Mouse (Mus musculus) cerebellum, adult 2 months (tissue): ENCODE data around the gene Arl8b. TPM values are rescaled to one million over a fixed set of nuclear protein-coding genes. Genes with fewer than 3 reads are reported as not detected.

ENCODE experiments used
- DNase-seq, 2 experiments: peaks; one replicate each; pipeline ENCODE4 v3.0.0; 2021
- H3K27ac ChIP-seq: fragments of 200-500 bp; 2 replicates; pipeline ENCODE4 v1.5.1; 2012; ENCODE audit warnings: low read length, control low read depth, inconsistent platforms; ENCODE audit not compliant: insufficient read depth
- H3K27me3 ChIP-seq: fragments of 200-500 bp; 2 replicates; pipeline ENCODE4 v1.6.1; 2012; ENCODE audit warnings: inconsistent platforms, mild to moderate bottlenecking, low read length, moderate library complexity; ENCODE audit not compliant: control insufficient read depth, insufficient read depth
- H3K4me1 ChIP-seq: fragments of 200-500 bp; 2 replicates; pipeline ENCODE4 v1.6.1; 2011; ENCODE audit warnings: low read length; ENCODE audit not compliant: control insufficient read depth, insufficient read depth
- H3K4me3 ChIP-seq: fragments of 200-500 bp; replicated peaks from 2 replicates; pipeline ENCODE3; 2011; ENCODE audit warnings: mild to moderate bottlenecking, low read depth, low read length, control low read depth; ENCODE audit not compliant: insufficient read depth
- CTCF ChIP-seq: fragments of 200-500 bp; IDR thresholded peaks from 2 replicates; pipeline ENCODE4 v1.5.1; 2011; ENCODE audit warnings: low read depth, mild to moderate bottlenecking, control low read depth, low read length, moderate library complexity, borderline replicate concordance; ENCODE audit not compliant: insufficient read depth
- POLR2A ChIP-seq: fragments of 200-500 bp; IDR thresholded peaks from 2 replicates; pipeline ENCODE4 v1.6.1; 2011; ENCODE audit warnings: low read length, control low read depth, borderline replicate concordance; ENCODE audit not compliant: insufficient read depth
- WGBS: fragments of 180-500 bp; shearing (Covaris S2); methylation state at CpG from one replicate; pipeline ENCODE4 v1.1.7; 2018; 5-methylcytosine and 5-hydroxymethylcytosine counted together
- polyA plus RNA-seq: library from polyadenylated mRNA; depleted of rRNA; stranded (reverse); fragments of >200 nt; gene quantifications from 2 replicates; pipeline ENCODE4 v1.2.3, GENCODE M21; 2012

The Arl8b gene
- polyA plus RNA-seq, 1 experiment: 77.9 TPM

- no peak overlapping the region for H3K27ac ChIP-seq
- DNase-seq: no peak
- no peak for TF ChIP-seq CTCF
- no peak for TF ChIP-seq POLR2A
- no peaks in the 10 kb centered on the region for H3K27me3 ChIP-seq
- H3K4me1 ChIP-seq: no peaks in the 10 kb centered on the region; the same call in 1 of the 2 replicates
- 73% methylated on average over 4 of the region's 4 CpGs for WGBS
- H3K4me3 ChIP-seq: no peak overlapping the region
Observed at GRCm38 (mm10) chr6:108817510-108817909, 34.6 kb downstream of the Arl8b start.

- TF ChIP-seq POLR2A: no peak
- no peak for TF ChIP-seq CTCF
- 81% methylated on average over 7 of the region's 7 CpGs for WGBS
Observed at GRCm38 (mm10) chr6:108824816-108825545, 42.1 kb downstream of the Arl8b start.

GRCm38 (mm10) chr6:108826070-108826469 lies 43.2 kb downstream of the Arl8b start:
- 79% methylated on average over 3 of the region's 3 CpGs for WGBS
- H3K4me3 ChIP-seq: no peak overlapping the region
- no peak overlapping the region for H3K27ac ChIP-seq
- peaks cover 7% of the 10 kb centered on the region; the same call in 1 of the 2 replicates for H3K4me1 ChIP-seq
- H3K27me3 ChIP-seq: no peaks in the 10 kb centered on the region
- TF ChIP-seq CTCF (no peak), POLR2A (no peak)
- DNase-seq: no peak

More at GRCm38 (mm10) chr6:108824816-108825545, 42.1 kb downstream of the Arl8b start:
- Histone ChIP-seq H3K4me3 (no peak overlapping the region), H3K27ac (no peak overlapping the region), H3K27me3 (no peaks in the 10 kb centered on the region), H3K4me1 (peaks cover 6% of the 10 kb centered on the region; the same call in 1 of the 2 replicates)
- DNase-seq: no peak

- Histone ChIP-seq H3K4me1 (peaks cover 7% of the 10 kb centered on the region; the same call in 1 of the 2 replicates), H3K27ac (no peak overlapping the region), H3K27me3 (no peaks in the 10 kb centered on the region), H3K4me3 (no peak overlapping the region)
- WGBS: 29% methylated on average over 5 of the region's 5 CpGs
- no peak for DNase-seq
- TF ChIP-seq CTCF: no peak
- no peak for TF ChIP-seq POLR2A
Observed at GRCm38 (mm10) chr6:108827336-108827920, 44.5 kb downstream of the Arl8b start.

GRCm38 (mm10) chr6:108828234-108828868 lies 45.5 kb downstream of the Arl8b start, which contains the start of gene Edem1:
Edem1 (plus strand) TSS chr6:108828641.
- peak; percentile 94 to 96 for DNase-seq
- H3K4me1 ChIP-seq: peaks cover 7% of the 10 kb centered on the region; the same call in 1 of the 2 replicates
- peak within 1 kb of the TSS; percentile 87 for H3K4me3 ChIP-seq
- under 1% methylated on average over 67 of the region's 67 CpGs for WGBS
- no peaks in the 10 kb centered on the region for H3K27me3 ChIP-seq
- peak within 1 kb of the TSS; percentile 81 for H3K27ac ChIP-seq
- 0 out of 2 replicates have a peak, but pooled peaks have one; percentile 36 for TF ChIP-seq POLR2A
- no peak for TF ChIP-seq CTCF

- TF ChIP-seq CTCF (no peak), POLR2A (no peak)
- H3K4me3 ChIP-seq: peak overlapping the region; percentile 87
- peak overlapping the region; percentile 81 for H3K27ac ChIP-seq
- peaks cover 7% of the 10 kb centered on the region; the same call in 1 of the 2 replicates for H3K4me1 ChIP-seq
- no peaks in the 10 kb centered on the region for H3K27me3 ChIP-seq
- no peak for DNase-seq
- WGBS: under 1% methylated on average over 56 of the region's 56 CpGs
Observed at GRCm38 (mm10) chr6:108828872-108829271, 46.0 kb downstream of the Arl8b start.

GRCm38 (mm10) chr6:108829386-108830370 lies 46.8 kb downstream of the Arl8b start:
- Histone ChIP-seq H3K4me1 (peaks cover 7% of the 10 kb centered on the region; the same call in 1 of the 2 replicates), H3K27ac (no peak overlapping the region), H3K4me3 (peak overlapping the region; percentile 87), H3K27me3 (no peaks in the 10 kb centered on the region)
- 11% methylated on average over 22 of the region's 22 CpGs for WGBS
- peak; percentile 19 to 29 for DNase-seq
- TF ChIP-seq CTCF: no peak
- no peak for TF ChIP-seq POLR2A
